In genomic region chr9:30450834-30451233, GRCm38 (mm10) we compare ENCODE assay signal across 28 mouse cellular contexts. TPM values are rescaled to one million over a fixed set of nuclear protein-coding genes. Genes with fewer than 3 reads are reported as not detected.
DNase-seq lines count a peak whose midpoint lies in the region; ATAC-seq and TF ChIP-seq lines count a peak whose summit lies in the region.
"Had no signal": no experiment of that assay in that cellular context is flagged by ENCODE, and none has a peak within 500 bp of the region (broad histone marks: within the 10 kb centered on the region; RNA-seq: fewer than 3 reads in every experiment).

No protein-coding gene starts in this region.

- TF ChIP-seq CTCF in lung, embryonic 14.5 days (IDR thresholded peaks at IDR 0.05; ENCODE audit: low read depth), result no peak

- no peaks in the 10 kb centered on the region for H3K9me3 ChIP-seq in kidney, embryonic 14.5 days (ENCODE audit: control insufficient read depth, low read length)
- H3K9me3 ChIP-seq in lung, embryonic 14.5 days (ENCODE audit: low read depth, low read length), result no peaks in the 10 kb centered on the region
- H3K9me3 ChIP-seq: embryonic facial prominence, embryonic 12.5 days; heart, embryonic 10.5 days; heart, embryonic 15.5 days; liver, embryonic 12.5 days; megakaryocyte, embryonic 14.5 days; midbrain, embryonic 12.5 days; neural tube, embryonic 13.5 days had no signal

- no peaks in the 10 kb centered on the region for H3K27me3 ChIP-seq in kidney, embryonic 14.5 days (ENCODE audit: control insufficient read depth, insufficient read depth, low read length)
- no peaks in the 10 kb centered on the region for H3K27me3 ChIP-seq in lung, embryonic 14.5 days (ENCODE audit: insufficient read depth, low read length)
- H3K27me3 ChIP-seq: CH12.LX; embryonic facial prominence, embryonic 12.5 days; heart, embryonic 15.5 days; liver, embryonic 12.5 days; megakaryocyte, embryonic 14.5 days; midbrain, embryonic 12.5 days; neural tube, embryonic 13.5 days had no signal

- H3K4me1 ChIP-seq in kidney, embryonic 14.5 days (ENCODE audit: control insufficient read depth, insufficient read depth, low read length), result no peaks in the 10 kb centered on the region
- H3K4me1 ChIP-seq in lung, embryonic 14.5 days (ENCODE audit: insufficient read depth), result no peaks in the 10 kb centered on the region
- H3K4me1 ChIP-seq: embryonic facial prominence, embryonic 12.5 days; liver, embryonic 12.5 days had no signal

- no peak overlapping the region for H3K27ac ChIP-seq in kidney, embryonic 14.5 days (ENCODE audit: low read depth, low read length)
- no peak overlapping the region for H3K27ac ChIP-seq in lung, embryonic 14.5 days (ENCODE audit: low read depth)
- H3K27ac ChIP-seq: embryonic facial prominence, embryonic 12.5 days; heart, embryonic 10.5 days; heart, embryonic 15.5 days; layer of hippocampus, adult 2 months; left cerebral cortex, adult 2 months; liver, embryonic 12.5 days; midbrain, embryonic 12.5 days; neural tube, embryonic 13.5 days had no signal

- 42% methylated on average over 2 of the region's 2 CpGs for WGBS in kidney, embryonic 14.5 days
- WGBS in lung, embryonic 14.5 days, result 32% methylated on average over 2 of the region's 2 CpGs

- no peak overlapping the region for H3K9ac ChIP-seq in kidney, embryonic 14.5 days (ENCODE audit: low read depth, low read length)
- H3K9ac ChIP-seq in lung, embryonic 14.5 days, result no peak overlapping the region
- H3K9ac ChIP-seq: embryonic facial prominence, embryonic 12.5 days; heart, embryonic 15.5 days; liver, embryonic 12.5 days; liver, postnatal 0 days; midbrain, embryonic 12.5 days; neural tube, embryonic 13.5 days had no signal

- H3K4me3 ChIP-seq in kidney, embryonic 14.5 days (ENCODE audit: low read length), result no peak overlapping the region
- no peak overlapping the region for H3K4me3 ChIP-seq in lung, embryonic 14.5 days (ENCODE audit: low read depth, low read length)
- H3K4me3 ChIP-seq: embryonic facial prominence, embryonic 12.5 days; heart, embryonic 10.5 days; heart, embryonic 15.5 days; layer of hippocampus, adult 2 months; left cerebral cortex, adult 2 months; liver, embryonic 12.5 days; megakaryocyte, embryonic 14.5 days; midbrain, embryonic 12.5 days; neural tube, embryonic 13.5 days had no signal

- H3K36me3 ChIP-seq in kidney, embryonic 14.5 days (ENCODE audit: control insufficient read depth, insufficient read depth, low read length), result peaks cover 32% of the 10 kb centered on the region; the same call in 1 of the 2 replicates
- peaks cover 30% of the 10 kb centered on the region for H3K36me3 ChIP-seq in lung, embryonic 14.5 days (ENCODE audit: insufficient read depth)

- H3K4me2 ChIP-seq in kidney, embryonic 14.5 days (replicated peaks; ENCODE audit: low read depth, low read length), result no peak overlapping the region
- H3K4me2 ChIP-seq in lung, embryonic 14.5 days, result no peak overlapping the region
- H3K4me2 ChIP-seq: embryonic facial prominence, embryonic 12.5 days; heart, embryonic 15.5 days; liver, embryonic 12.5 days; midbrain, embryonic 12.5 days; neural tube, embryonic 13.5 days had no signal

- no peak for ATAC-seq in kidney, embryonic 14.5 days (ENCODE audit: low FRiP score, low TSS enrichment)
- peak; percentile 47; the same call in 1 of the 2 replicates for ATAC-seq in lung, embryonic 14.5 days (ENCODE audit: insufficient read depth)
- ATAC-seq: activated CD4-positive, CD25-positive, alpha-beta regulatory T cell, adult 4 months; forebrain, embryonic 14.5 days; intestine, embryonic 16.5 days; liver, embryonic 12.5 days; liver, postnatal 0 days had no signal

- DNase-seq in kidney, adult 11 months, result peak; percentile 26
- peak; percentile 28 for DNase-seq in adipocyte (ENCODE audit: low spot score)
- DNase-seq in lung, embryonic 14.5 days, result peak; percentile 64
- DNase-seq in lung, postnatal 14 days, result peak; percentile 34
- no peak for DNase-seq in layer of hippocampus, adult 11-12 months (ENCODE audit: low spot score)
- DNase-seq in urinary bladder, postnatal 14 days (ENCODE audit: low spot score), result no peak
- no peak for DNase-seq in right cerebral cortex, postnatal 14 days
- DNase-seq: adrenal gland, postnatal 10 days; cerebellum, adult 9-10 months; cerebellum, postnatal 36 days; gastrocnemius, postnatal 14 days; left cerebral cortex, postnatal 4 days; liver, postnatal 0 days; thymus, postnatal 4 days had no signal

RNA-seq across cellular contexts. Expression of gene Snx19, which starts 23.9 kb away (rescaled TPM):
- 9.6 and 23.4 TPM in 2 replicates for polyA plus RNA-seq in kidney, embryonic 14.5 days (2014; fragmentation: Nextera tagmentation; extraction: Ambion mirVana)
- polyA plus RNA-seq in lung, embryonic 14.5 days (2014; fragmentation: Nextera tagmentation; extraction: Ambion mirVana), result 21.1 and 23.0 TPM in 2 replicates

Comparison
In these comparisons a context has a peak if more than half of its experiments do, and no peak if none do; other contexts are left out.
1. DNase-seq: peak in kidney, adult 11 months (single experiment), adipocyte (single experiment), lung, embryonic 14.5 days (single experiment) and lung, postnatal 14 days (single experiment); none in layer of hippocampus, adult 11-12 months (single experiment), urinary bladder, postnatal 14 days (single experiment) and right cerebral cortex, postnatal 14 days (single experiment).